Mouse (Mus musculus): Measurements from ENCODE around the gene Ccdc148. TPM values are rescaled to one million over a fixed set of nuclear protein-coding genes. Genes with fewer than 3 reads are reported as not detected.

The Ccdc148 gene
- polyA plus RNA-seq, 1 experiment from 2014 or later = 6.3 TPM

DNA sequence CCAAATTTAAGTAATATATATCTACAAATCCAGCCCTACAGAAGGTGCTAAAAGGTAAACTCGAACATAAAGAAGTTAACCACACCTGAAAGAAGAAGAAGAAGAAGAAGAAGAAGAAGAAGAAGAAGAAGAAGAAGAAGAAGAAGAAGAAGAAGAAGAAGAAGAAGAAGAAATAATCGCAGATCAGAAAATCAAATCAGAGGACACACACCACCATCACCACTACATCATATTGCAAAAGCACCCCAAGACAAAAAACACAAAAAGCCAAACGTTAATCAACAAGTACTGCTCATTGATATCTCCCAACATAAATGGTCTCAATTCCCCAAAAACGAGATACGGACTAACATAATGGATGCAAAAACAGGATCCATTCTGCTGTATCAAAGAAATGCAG, 301.3 kb downstream of the Ccdc148 start, which contains the start of gene Gm11099:
Gene Gm11099, plus strand, starts transcription at position 301 of the 400 bp plus-strand sequence.
- Histone ChIP-seq H3K4me2 (no peak within 1 kb of the TSS), H3K4me1 (no peaks in the 10 kb centered on the region), H3K27ac (replicated peaks) (no peak within 1 kb of the TSS), H3K4me3 (replicated peaks) (no peak within 1 kb of the TSS), H3K36me3 (no peaks in the 10 kb centered on the region), H3K27me3 (replicated peaks) (no peaks in the 10 kb centered on the region), H3K9me3 (replicated peaks) (no peaks in the 10 kb centered on the region), H3K9ac (replicated peaks) (no peak within 1 kb of the TSS)
- no peak for ATAC-seq (ENCODE audit: low FRiP score)
- WGBS = 93% methylated on average over 5 of the region's 5 CpGs

- no peak for ATAC-seq (ENCODE audit: low FRiP score)
- no peaks in the 10 kb centered on the region for H3K9me3 ChIP-seq (replicated peaks)
- H3K36me3 ChIP-seq = no peaks in the 10 kb centered on the region
- H3K9ac ChIP-seq (replicated peaks) = no peak overlapping the region
- H3K27me3 ChIP-seq (replicated peaks) = no peaks in the 10 kb centered on the region
- no peaks in the 10 kb centered on the region for H3K4me1 ChIP-seq
- whole genome bisulfite sequencing = 36% methylated on average over 10 of the region's 10 CpGs
- no peak overlapping the region for H3K4me2 ChIP-seq
- no peak overlapping the region for H3K27ac ChIP-seq (replicated peaks)
- H3K4me3 ChIP-seq (replicated peaks) = no peak overlapping the region
Observed at GRCm38 (mm10) chr2:58844499-58844898, 316.0 kb downstream of the Ccdc148 start.

GRCm38 (mm10) chr2:58842443-58842842, 318.0 kb downstream of the Ccdc148 start:
- no peaks in the 10 kb centered on the region for H3K36me3 ChIP-seq
- no peak overlapping the region for H3K4me3 ChIP-seq (replicated peaks)
- H3K9ac ChIP-seq (replicated peaks) = no peak overlapping the region
- no peaks in the 10 kb centered on the region for H3K4me1 ChIP-seq
- no peaks in the 10 kb centered on the region for H3K27me3 ChIP-seq (replicated peaks)
- 93% methylated on average over 4 of the region's 4 CpGs for WGBS
- no peaks in the 10 kb centered on the region for H3K9me3 ChIP-seq (replicated peaks)
- H3K4me2 ChIP-seq = no peak overlapping the region
- H3K27ac ChIP-seq (replicated peaks) = no peak overlapping the region
- no peak for ATAC-seq (ENCODE audit: low FRiP score)

DNA sequence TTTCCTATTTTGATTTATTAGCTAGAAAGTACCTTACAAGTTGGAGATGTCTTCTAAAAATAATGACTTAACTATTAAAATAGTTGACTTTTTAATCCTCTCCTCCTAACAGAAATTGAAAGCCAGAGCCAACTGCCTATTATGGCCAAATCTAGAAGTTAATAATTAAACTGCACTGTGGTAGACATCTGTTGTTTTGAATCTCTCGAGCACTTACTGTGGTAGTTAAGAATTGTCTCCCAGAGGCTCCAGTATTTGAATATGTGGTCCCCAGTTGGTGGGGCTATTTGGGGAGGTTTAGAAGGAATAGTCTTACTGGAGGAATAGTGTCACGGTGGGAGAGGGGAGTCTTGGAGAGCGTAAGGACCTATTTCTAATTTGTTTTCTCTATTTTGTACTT, 319.5 kb downstream of the Ccdc148 start:
- Histone ChIP-seq H3K9me3 (replicated peaks) (no peaks in the 10 kb centered on the region), H3K9ac (replicated peaks) (no peak overlapping the region), H3K36me3 (no peaks in the 10 kb centered on the region), H3K27ac (replicated peaks) (no peak overlapping the region), H3K4me3 (replicated peaks) (no peak overlapping the region), H3K4me1 (no peaks in the 10 kb centered on the region), H3K4me2 (no peak overlapping the region), H3K27me3 (replicated peaks) (no peaks in the 10 kb centered on the region)
- 43% methylated on average over 3 of the region's 3 CpGs for WGBS
- ATAC-seq (ENCODE audit: low FRiP score) = no peak

- H3K9ac ChIP-seq (replicated peaks) = no peak overlapping the region
- H3K4me2 ChIP-seq = no peak overlapping the region
- H3K36me3 ChIP-seq = no peaks in the 10 kb centered on the region
- WGBS = 90% methylated on average over 20 of the region's 20 CpGs
- no peaks in the 10 kb centered on the region for H3K4me1 ChIP-seq
- no peaks in the 10 kb centered on the region for H3K9me3 ChIP-seq (replicated peaks)
- no peak overlapping the region for H3K4me3 ChIP-seq (replicated peaks)
- no peaks in the 10 kb centered on the region for H3K27me3 ChIP-seq (replicated peaks)
- no peak for ATAC-seq (ENCODE audit: low FRiP score)
- no peak overlapping the region for H3K27ac ChIP-seq (replicated peaks)
Observed at GRCm38 (mm10) chr2:58832253-58832980, 328.1 kb downstream of the Ccdc148 start.

DNA sequence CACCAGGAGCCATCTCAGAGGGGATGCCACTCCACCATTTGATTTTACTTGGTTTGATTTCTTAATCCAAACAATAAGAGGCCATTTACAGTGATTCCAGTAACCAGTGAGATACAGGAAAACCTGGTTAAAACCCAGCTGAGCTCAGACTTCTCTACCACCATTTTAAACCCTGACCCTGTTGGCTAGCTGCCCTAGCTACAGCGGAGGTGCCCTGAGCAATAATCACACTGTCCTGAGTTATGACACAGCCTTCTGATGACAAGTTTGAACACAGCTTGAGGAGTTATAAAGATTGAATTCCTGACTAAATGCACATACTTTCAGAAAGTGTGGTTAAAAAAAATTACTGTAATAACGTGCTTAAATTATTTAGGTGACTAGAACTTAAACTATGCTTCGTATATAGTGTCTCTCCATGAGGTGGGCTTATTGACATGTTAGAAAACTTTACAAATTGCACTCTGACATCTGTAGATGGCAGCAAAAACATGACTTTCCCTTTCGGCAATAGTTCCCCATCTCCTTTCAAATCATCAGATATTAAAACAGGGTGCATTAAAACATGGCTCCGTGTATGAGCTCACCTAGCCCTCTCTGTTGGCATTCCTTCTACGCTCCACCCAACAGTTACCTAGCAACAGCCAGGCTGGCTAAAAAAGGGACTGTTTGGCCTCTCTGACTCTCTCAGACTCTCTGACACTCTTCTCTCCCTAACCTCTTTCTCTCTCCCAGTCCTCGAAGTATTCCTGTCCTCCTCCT, 330.3 kb downstream of the Ccdc148 start:
- WGBS = 65% methylated on average over 7 of the region's 7 CpGs

DNA sequence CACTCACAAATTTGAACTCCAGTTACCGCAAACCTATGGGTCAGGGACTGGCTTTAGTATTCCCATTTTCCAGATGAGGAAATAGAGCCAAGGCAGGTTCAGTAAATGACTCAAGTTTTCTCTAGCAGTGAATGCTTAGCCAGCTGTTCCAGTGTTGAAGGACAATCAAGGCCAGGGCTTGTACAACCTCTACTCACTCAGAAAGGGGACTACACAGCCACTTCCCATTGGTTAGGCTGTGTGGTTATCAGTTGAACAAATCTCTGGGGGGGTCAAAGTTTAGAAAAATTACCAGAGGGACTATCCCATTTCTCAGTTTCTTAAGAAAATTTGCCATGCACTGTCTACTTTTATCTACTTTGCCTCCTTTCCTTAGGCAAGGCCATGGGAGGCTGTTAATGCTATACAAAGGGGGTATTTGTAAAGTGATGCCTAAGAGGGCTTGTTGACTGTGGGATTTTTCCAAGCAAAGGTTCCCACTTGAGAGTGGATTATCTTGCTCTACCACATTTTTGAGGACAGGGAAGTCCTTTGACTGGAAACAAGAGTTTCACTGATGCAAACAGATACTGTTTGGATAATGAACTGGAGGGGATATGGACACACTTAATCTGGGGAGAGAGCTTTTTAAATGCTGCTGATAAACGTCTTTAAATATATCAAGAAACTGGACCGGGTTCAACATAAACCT, 331.4 kb downstream of the Ccdc148 start:
- no peak overlapping the region for H3K4me2 ChIP-seq

More for the DNA sequence above, 330.3 kb downstream of the Ccdc148 start:
- H3K9me3 ChIP-seq (replicated peaks) = no peaks in the 10 kb centered on the region
- no peaks in the 10 kb centered on the region for H3K36me3 ChIP-seq
- H3K4me3 ChIP-seq (replicated peaks) = no peak overlapping the region
- H3K27me3 ChIP-seq (replicated peaks) = no peaks in the 10 kb centered on the region
- peak; percentile 58; the same call in 1 of the 2 replicates for ATAC-seq (ENCODE audit: low FRiP score)
- no peak overlapping the region for H3K9ac ChIP-seq (replicated peaks)
- H3K4me2 ChIP-seq = no peak overlapping the region
- H3K27ac ChIP-seq (replicated peaks) = no peak overlapping the region
- H3K4me1 ChIP-seq = peaks cover 4% of the 10 kb centered on the region; the same call in 1 of the 2 replicates

GRCm38 (mm10) chr2:58812941-58813340, 347.5 kb downstream of the Ccdc148 start:
- Histone ChIP-seq H3K4me2 (no peak overlapping the region), H3K9ac (replicated peaks) (no peak overlapping the region), H3K27me3 (replicated peaks) (no peaks in the 10 kb centered on the region), H3K9me3 (replicated peaks) (no peaks in the 10 kb centered on the region), H3K4me1 (no peaks in the 10 kb centered on the region), H3K4me3 (replicated peaks) (no peak overlapping the region), H3K36me3 (no peaks in the 10 kb centered on the region), H3K27ac (replicated peaks) (no peak overlapping the region)
- ATAC-seq (ENCODE audit: low FRiP score) = no peak
- WGBS = 34% methylated on average over 2 of the region's 2 CpGs

More for the DNA sequence above, 331.4 kb downstream of the Ccdc148 start:
- H3K36me3 ChIP-seq = no peaks in the 10 kb centered on the region
- no peak for ATAC-seq (ENCODE audit: low FRiP score)
- WGBS = 88% methylated on average over 3 of the region's 3 CpGs
- H3K27me3 ChIP-seq (replicated peaks) = no peaks in the 10 kb centered on the region
- no peak overlapping the region for H3K9ac ChIP-seq (replicated peaks)
- H3K27ac ChIP-seq (replicated peaks) = no peak overlapping the region
- H3K4me1 ChIP-seq = peaks cover 4% of the 10 kb centered on the region; the same call in 1 of the 2 replicates
- H3K4me3 ChIP-seq (replicated peaks) = no peak overlapping the region
- no peaks in the 10 kb centered on the region for H3K9me3 ChIP-seq (replicated peaks)

GRCm38 (mm10) chr2:58799623-58800022, 360.9 kb downstream of the Ccdc148 start:
- H3K27ac ChIP-seq (replicated peaks) = no peak overlapping the region
- H3K36me3 ChIP-seq = no peaks in the 10 kb centered on the region
- H3K4me3 ChIP-seq (replicated peaks) = no peak overlapping the region
- no peak overlapping the region for H3K4me2 ChIP-seq
- H3K4me1 ChIP-seq = no peaks in the 10 kb centered on the region
- ATAC-seq (ENCODE audit: low FRiP score) = no peak
- H3K9me3 ChIP-seq (replicated peaks) = no peaks in the 10 kb centered on the region
- H3K9ac ChIP-seq (replicated peaks) = no peak overlapping the region
- no peaks in the 10 kb centered on the region for H3K27me3 ChIP-seq (replicated peaks)
- 94% methylated on average over 5 of the region's 5 CpGs for WGBS

GRCm38 (mm10) chr2:58799126-58799525, 361.4 kb downstream of the Ccdc148 start:
- Histone ChIP-seq H3K27ac (replicated peaks) (no peak overlapping the region), H3K36me3 (no peaks in the 10 kb centered on the region), H3K27me3 (replicated peaks) (no peaks in the 10 kb centered on the region), H3K9ac (replicated peaks) (no peak overlapping the region), H3K4me1 (no peaks in the 10 kb centered on the region), H3K9me3 (replicated peaks) (no peaks in the 10 kb centered on the region), H3K4me3 (replicated peaks) (no peak overlapping the region), H3K4me2 (no peak overlapping the region)
- ATAC-seq (ENCODE audit: low FRiP score) = no peak
- 89% methylated on average over 9 of the region's 9 CpGs for WGBS

- no peak overlapping the region for H3K27ac ChIP-seq (replicated peaks)
- 37% methylated on average over 4 of the region's 4 CpGs for WGBS
Observed at GRCm38 (mm10) chr2:58797506-58797905, 363.0 kb downstream of the Ccdc148 start.

More at GRCm38 (mm10) chr2:58797506-58797905, 363.0 kb downstream of the Ccdc148 start:
- Histone ChIP-seq H3K27me3 (replicated peaks) (no peaks in the 10 kb centered on the region), H3K4me1 (no peaks in the 10 kb centered on the region), H3K9ac (replicated peaks) (no peak overlapping the region), H3K4me3 (replicated peaks) (no peak overlapping the region), H3K36me3 (no peaks in the 10 kb centered on the region), H3K9me3 (replicated peaks) (no peaks in the 10 kb centered on the region), H3K4me2 (no peak overlapping the region)
- ATAC-seq (ENCODE audit: low FRiP score) = no peak
